Mouse (Mus musculus): ENCODE data around the gene S100pbp. TPM values are rescaled to one million over a fixed set of nuclear protein-coding genes. Genes with fewer than 3 reads are reported as not detected.

Gene S100pbp
- 7.3 and 7.5 TPM in 2 replicates for polyA plus RNA-seq (2015; fragmentation: Nextera tagmentation; extraction: Ambion mirVana)

GRCm38 (mm10) chr4:129189542-129190519, at the start of gene S100pbp, which contains the start of gene Yars:
S100pbp (minus strand) TSS chr4:129189727.
Yars (plus strand) TSS chr4:129189760.
- peak within 1 kb of the TSS; percentile 73 for H3K9ac ChIP-seq (replicated peaks; ENCODE audit: low read depth)
- H3K4me2 ChIP-seq (replicated peaks; ENCODE audit: low read depth, low read length): peak within 1 kb of the TSS; percentile 89
- no peaks in the 10 kb centered on the region for H3K27me3 ChIP-seq (replicated peaks; ENCODE audit: insufficient read depth, low read length)
- TF ChIP-seq EP300 (IDR thresholded peaks at IDR 0.05) (peak; percentile 71), CTCF (IDR thresholded peaks at IDR 0.05) (peak; percentile 51)
- H3K27ac ChIP-seq (ENCODE audit: low read length): peak within 1 kb of the TSS; percentile 90
- peak within 1 kb of the TSS; percentile 82 for H3K4me3 ChIP-seq (ENCODE audit: low read depth, low read length)
- H3K4me1 ChIP-seq (ENCODE audit: insufficient read depth, low read depth, low read length): peaks cover 10% of the 10 kb centered on the region
- no peaks in the 10 kb centered on the region for H3K36me3 ChIP-seq (ENCODE audit: insufficient read depth, low read length)
- no peaks in the 10 kb centered on the region for H3K9me3 ChIP-seq (ENCODE audit: low read length)
- peak; percentile 94 for ATAC-seq
- 0% methylated on average over 55 of the region's 58 CpGs for WGBS
- DNase-seq (ENCODE audit: low spot score): peak; percentile 99

GRCm38 (mm10) chr4:129239075-129239474, 49.5 kb upstream of the S100pbp start:
- peaks cover 17% of the 10 kb centered on the region; the same call in 1 of the 2 replicates for H3K4me1 ChIP-seq (ENCODE audit: insufficient read depth, low read depth, low read length)
- 1% methylated on average over 14 of the region's 29 CpGs for WGBS
- H3K9me3 ChIP-seq (ENCODE audit: low read length): no peaks in the 10 kb centered on the region
- no peaks in the 10 kb centered on the region for H3K36me3 ChIP-seq (ENCODE audit: insufficient read depth, low read length)
- H3K27ac ChIP-seq (ENCODE audit: low read length): no peak overlapping the region
- peak; percentile 80 for ATAC-seq
- TF ChIP-seq EP300 (IDR thresholded peaks at IDR 0.05) (no peak), CTCF (IDR thresholded peaks at IDR 0.05) (no peak)
- H3K9ac ChIP-seq (replicated peaks; ENCODE audit: low read depth): peak overlapping the region; percentile 19; the same call in 1 of the 2 replicates
- DNase-seq (ENCODE audit: low spot score): peak; percentile 88
- H3K4me3 ChIP-seq (ENCODE audit: low read depth, low read length): peak overlapping the region; percentile 47
- no peaks in the 10 kb centered on the region; the same call in 1 of the 2 replicates for H3K27me3 ChIP-seq (replicated peaks; ENCODE audit: insufficient read depth, low read length)
- peak overlapping the region; percentile 91 for H3K4me2 ChIP-seq (replicated peaks; ENCODE audit: low read depth, low read length)

GRCm38 (mm10) chr4:129238579-129239016, 49.1 kb upstream of the S100pbp start:
- Histone ChIP-seq H3K4me3 (ENCODE audit: low read depth, low read length) (peak overlapping the region; percentile 47), H3K9me3 (ENCODE audit: low read length) (no peaks in the 10 kb centered on the region), H3K27ac (ENCODE audit: low read length) (no peak overlapping the region), H3K4me2 (replicated peaks; ENCODE audit: low read depth, low read length) (peak overlapping the region; percentile 91), H3K4me1 (ENCODE audit: insufficient read depth, low read depth, low read length) (peaks cover 17% of the 10 kb centered on the region; the same call in 1 of the 2 replicates), H3K36me3 (ENCODE audit: insufficient read depth, low read length) (no peaks in the 10 kb centered on the region), H3K27me3 (replicated peaks; ENCODE audit: insufficient read depth, low read length) (no peaks in the 10 kb centered on the region; the same call in 1 of the 2 replicates), H3K9ac (replicated peaks; ENCODE audit: low read depth) (peak overlapping the region; percentile 19; the same call in 1 of the 2 replicates)
- WGBS: 2% methylated on average over 19 of the region's 23 CpGs
- TF ChIP-seq EP300 (IDR thresholded peaks at IDR 0.05) (no peak), CTCF (IDR thresholded peaks at IDR 0.05) (no peak)
- ATAC-seq (no peak), DNase-seq (ENCODE audit: low spot score) (peak; percentile 29)

DNA sequence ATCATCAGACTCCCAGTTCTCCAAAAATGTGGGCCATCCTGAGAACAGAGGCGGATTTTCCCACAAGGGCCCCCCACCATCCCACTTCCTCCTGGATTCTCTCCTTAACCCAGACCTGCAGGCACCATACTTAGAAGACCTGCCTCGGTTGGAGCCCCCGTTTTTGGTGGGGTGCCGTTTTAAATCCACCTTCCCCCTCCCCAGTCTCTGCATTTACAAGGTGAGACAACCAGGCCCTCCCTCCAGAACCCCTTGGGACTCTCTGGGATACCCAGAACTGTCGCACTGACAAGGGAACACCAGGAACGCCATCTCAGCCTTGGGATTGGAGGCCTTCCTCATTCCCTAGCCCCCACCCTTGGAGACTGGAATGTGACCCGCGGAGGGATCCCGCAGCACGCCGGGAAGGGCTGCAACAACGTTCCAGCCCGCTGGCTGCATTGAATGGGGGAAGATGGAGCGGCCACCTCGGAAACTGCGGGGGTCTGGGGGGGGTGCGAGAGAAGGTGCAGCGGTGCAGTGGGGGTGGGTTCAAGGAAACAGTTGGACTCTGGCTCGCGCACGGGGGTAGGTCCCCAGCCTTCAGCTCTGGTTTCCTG, 48.4 kb upstream of the S100pbp start:
- ATAC-seq (no peak), DNase-seq (ENCODE audit: low spot score) (peak; percentile 41)
- peaks cover 17% of the 10 kb centered on the region; the same call in 1 of the 2 replicates for H3K4me1 ChIP-seq (ENCODE audit: insufficient read depth, low read depth, low read length)
- no peaks in the 10 kb centered on the region for H3K36me3 ChIP-seq (ENCODE audit: insufficient read depth, low read length)
- TF ChIP-seq EP300 (IDR thresholded peaks at IDR 0.05) (no peak), CTCF (IDR thresholded peaks at IDR 0.05) (no peak)
- H3K27ac ChIP-seq (ENCODE audit: low read length): no peak overlapping the region; the same call in 1 of the 2 replicates
- no peaks in the 10 kb centered on the region; the same call in 1 of the 2 replicates for H3K27me3 ChIP-seq (replicated peaks; ENCODE audit: insufficient read depth, low read length)
- H3K9me3 ChIP-seq (ENCODE audit: low read length): no peaks in the 10 kb centered on the region
- 16% methylated on average over 20 of the region's 21 CpGs for WGBS
- no peak overlapping the region for H3K9ac ChIP-seq (replicated peaks; ENCODE audit: low read depth)
- no peak overlapping the region for H3K4me3 ChIP-seq (ENCODE audit: low read depth, low read length)
- peak overlapping the region; percentile 91; the same call in 1 of the 2 replicates for H3K4me2 ChIP-seq (replicated peaks; ENCODE audit: low read depth, low read length)

GRCm38 (mm10) chr4:129236236-129236813, 46.8 kb upstream of the S100pbp start:
- DNase-seq (ENCODE audit: low spot score): peak; percentile 49
- Histone ChIP-seq H3K4me1 (ENCODE audit: insufficient read depth, low read depth, low read length) (peaks cover 19% of the 10 kb centered on the region; the same call in 1 of the 2 replicates), H3K27me3 (replicated peaks; ENCODE audit: insufficient read depth, low read length) (no peaks in the 10 kb centered on the region; the same call in 1 of the 2 replicates), H3K27ac (ENCODE audit: low read length) (no peak overlapping the region), H3K9me3 (ENCODE audit: low read length) (no peaks in the 10 kb centered on the region), H3K4me2 (replicated peaks; ENCODE audit: low read depth, low read length) (no peak overlapping the region), H3K4me3 (ENCODE audit: low read depth, low read length) (no peak overlapping the region), H3K36me3 (ENCODE audit: insufficient read depth, low read length) (no peaks in the 10 kb centered on the region), H3K9ac (replicated peaks; ENCODE audit: low read depth) (no peak overlapping the region)
- WGBS: 67% methylated on average over 8 of the region's 8 CpGs
- TF ChIP-seq EP300 (IDR thresholded peaks at IDR 0.05) (no peak), CTCF (IDR thresholded peaks at IDR 0.05) (no peak)
- ATAC-seq: no peak

Measured in lung, postnatal 0 days (tissue).